Mouse (Mus musculus): ENCODE results near the gene Rnf220. TPM values are rescaled to one million over a fixed set of nuclear protein-coding genes. Genes with fewer than 3 reads are reported as not detected.
A peak's percentile ranks its signal among the peaks of the same experiment; 100 is the strongest.

Rnf220 gene
- total and polyA plus RNA-seq, 3 experiments = 64.4 to 117 (median 86.8) TPM

DNA sequence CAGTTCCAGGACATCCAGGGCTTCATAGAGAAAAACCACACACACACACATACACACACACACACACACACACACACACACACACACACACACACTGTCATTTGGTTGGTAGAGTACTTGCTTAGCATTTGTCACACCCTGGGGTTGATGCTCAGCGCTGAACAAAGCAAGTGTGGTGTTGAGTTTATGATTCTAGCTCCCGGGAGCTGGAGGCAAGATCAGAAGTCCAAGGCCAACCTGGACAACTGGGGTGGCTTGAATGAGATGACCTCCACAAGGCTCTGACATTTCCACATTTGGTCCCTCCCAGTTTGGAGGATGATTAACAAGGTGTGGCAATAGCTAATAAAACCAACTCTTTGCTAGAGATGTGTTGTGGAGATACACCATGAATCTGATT, 265.6 kb downstream of the Rnf220 start:
- in situ Hi-C loops (cut with MboI; ENCODE audit: low pct_ligation_motif_present, low pct_unique_long_range_greater_than_20kb, low sequenced_read_pairs) (no loop called here), dilution Hi-C loops (cut with MboI; ENCODE audit: extremely low pct_ligation_motif_present, extremely low pct_unique_long_range_greater_than_20kb, low sequenced_read_pairs) (no loop called here)
- no peaks in the 10 kb centered on the region for H3K4me1 ChIP-seq (ENCODE audit: control insufficient read depth in 1 of 2, insufficient read depth in 2 of 2)
- H3K9me3 ChIP-seq (replicated peaks; ENCODE audit: low read length) = peaks cover 3% of the 10 kb centered on the region
- no peak overlapping the region for H3K27ac ChIP-seq (ENCODE audit: insufficient read depth, low read depth)
- no peaks in the 10 kb centered on the region for H3K79me2 ChIP-seq (replicated peaks; ENCODE audit: control insufficient read depth, extremely low read depth, insufficient read depth, poor library complexity, severe bottlenecking)
- H3K9ac ChIP-seq (ENCODE audit: insufficient read depth, low read depth) = no peak overlapping the region
- peaks cover 23% of the 10 kb centered on the region for H3K27me3 ChIP-seq (replicated peaks)
- no peak for TF ChIP-seq PAX5 (IDR thresholded peaks at IDR 0.05; ENCODE audit: low read length)
- TF ChIP-seq RAD21 (IDR thresholded peaks at IDR 0.05; ENCODE audit: low read depth, low read length) = no peak
- TF ChIP-seq RCOR1 (conservative IDR thresholded peaks at IDR 0.05; ENCODE audit: low read depth, low read length) = no peak
- no peak for TF ChIP-seq SIN3A (IDR thresholded peaks at IDR 0.05; ENCODE audit: low read length)
- TF ChIP-seq MXI1 (IDR thresholded peaks at IDR 0.05; ENCODE audit: low read depth, low read length) = no peak
- TF ChIP-seq UBTF (IDR thresholded peaks at IDR 0.05; ENCODE audit: low read depth, low read length) = no peak
- no peak overlapping the region for H3K4me2 ChIP-seq (ENCODE audit: insufficient read depth, low read depth, poor library complexity, severe bottlenecking)
- no peak overlapping the region for H3K4me3 ChIP-seq (replicated peaks in 1 of 3; ENCODE audit: low read depth in 2 of 3, low read length in 2 of 3, poor library complexity in 1 of 3)
- H3K36me3 ChIP-seq (replicated peaks in 1 of 2; ENCODE audit: control insufficient read depth in 1 of 2, insufficient read depth in 1 of 2, low read length in 1 of 2) = no peaks in the 10 kb centered on the region
- DNase-seq (ENCODE audit: extremely low read depth) = no peak

DNA sequence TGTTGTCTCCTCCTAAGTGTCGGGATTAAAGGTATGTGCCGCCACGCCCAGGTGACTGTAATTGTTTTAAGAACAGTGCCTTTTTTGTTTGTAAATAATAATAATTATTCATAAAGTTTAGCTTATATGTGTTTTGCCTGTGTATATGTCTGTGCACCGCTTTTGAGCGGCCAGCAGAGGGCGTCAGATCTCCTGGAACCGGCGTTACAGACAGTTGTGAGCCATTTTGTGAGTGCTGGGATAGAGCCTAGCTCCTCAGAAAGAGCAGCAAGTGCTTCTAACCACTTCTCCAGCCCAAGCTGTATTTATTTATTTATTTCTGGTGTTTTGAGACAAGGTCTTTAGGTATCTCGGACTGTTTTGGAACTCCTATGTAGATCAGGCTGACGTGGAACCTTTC, 266.5 kb downstream of the Rnf220 start:
- no peak for DNase-seq (ENCODE audit: extremely low read depth)
- in situ Hi-C loops (cut with MboI; ENCODE audit: low pct_ligation_motif_present, low pct_unique_long_range_greater_than_20kb, low sequenced_read_pairs) = no loop called here

DNA sequence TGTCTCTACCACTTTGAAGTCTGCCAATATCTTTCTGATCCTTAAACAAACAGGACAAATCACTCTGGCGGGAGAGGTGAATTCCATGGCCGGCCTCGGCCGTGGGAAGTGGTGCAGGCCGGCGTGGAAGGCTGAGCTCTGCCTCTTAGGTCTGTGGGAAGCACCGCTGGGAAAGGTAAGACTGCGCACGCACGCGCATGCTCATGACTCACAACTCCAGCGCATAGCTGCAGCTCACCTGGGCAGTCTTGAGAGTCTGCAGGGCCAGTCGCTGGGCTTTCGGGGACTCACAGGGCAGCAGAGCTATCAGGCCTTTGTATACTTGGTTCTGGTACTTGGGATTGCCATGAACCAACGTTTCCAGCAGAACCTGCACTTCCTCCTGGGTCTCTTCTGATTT, 267.3 kb downstream of the Rnf220 start:
- Histone ChIP-seq H3K9ac (ENCODE audit: insufficient read depth, low read depth) (no peak overlapping the region), H3K4me1 (ENCODE audit: control insufficient read depth in 1 of 2, insufficient read depth in 2 of 2) (no peaks in the 10 kb centered on the region), H3K27me3 (replicated peaks) (peaks cover 19% of the 10 kb centered on the region), H3K27ac (ENCODE audit: insufficient read depth, low read depth) (no peak overlapping the region), H3K79me2 (replicated peaks; ENCODE audit: control insufficient read depth, extremely low read depth, insufficient read depth, poor library complexity, severe bottlenecking) (no peaks in the 10 kb centered on the region), H3K36me3 (replicated peaks in 1 of 2; ENCODE audit: control insufficient read depth in 1 of 2, insufficient read depth in 1 of 2, low read length in 1 of 2) (no peaks in the 10 kb centered on the region), H3K9me3 (replicated peaks; ENCODE audit: low read length) (no peaks in the 10 kb centered on the region), H3K4me2 (ENCODE audit: insufficient read depth, low read depth, poor library complexity, severe bottlenecking) (no peak overlapping the region), H3K4me3 (replicated peaks in 1 of 3; ENCODE audit: low read depth in 2 of 3, low read length in 2 of 3, poor library complexity in 1 of 3) (no peak overlapping the region)
- in situ Hi-C loops (cut with MboI; ENCODE audit: low pct_ligation_motif_present, low pct_unique_long_range_greater_than_20kb, low sequenced_read_pairs) (no loop called here), dilution Hi-C loops (cut with MboI; ENCODE audit: extremely low pct_ligation_motif_present, extremely low pct_unique_long_range_greater_than_20kb, low sequenced_read_pairs) (no loop called here)
- TF ChIP-seq CHD2 (IDR thresholded peaks at IDR 0.05; ENCODE audit: low read length) (no peak), ZC3H11A (IDR thresholded peaks at IDR 0.05; ENCODE audit: low read depth, low read length) (no peak), POLR2AphosphoS2 (IDR thresholded peaks at IDR 0.05; ENCODE audit: low read depth, low read length) (no peak), USF1 (IDR thresholded peaks at IDR 0.05; ENCODE audit: low read depth, low read length) (no peak), ZMIZ1 (IDR thresholded peaks at IDR 0.05; ENCODE audit: low read depth, low read length) (no peak), ETS1 (conservative IDR thresholded peaks at IDR 0.05; ENCODE audit: low read depth, low read length) (no peak), RCOR1 (conservative IDR thresholded peaks at IDR 0.05; ENCODE audit: low read depth, low read length) (no peak), SMC3 (IDR thresholded peaks at IDR 0.05; ENCODE audit: low read depth, low read length) (no peak), TBP (conservative IDR thresholded peaks at IDR 0.05; ENCODE audit: low read depth, low read length) (no peak), HCFC1 (IDR thresholded peaks at IDR 0.05; ENCODE audit: low read depth, low read length) (no peak), NRF1 (IDR thresholded peaks at IDR 0.05; ENCODE audit: low read depth, low read length) (no peak), MAX (IDR thresholded peaks at IDR 0.05; ENCODE audit: low read length) (no peak), JUN (IDR thresholded peaks at IDR 0.05; ENCODE audit: insufficient read depth, low read depth, low read length) (no peak), CTCF (conservative IDR thresholded peaks at IDR 0.05 in 1 of 2, IDR thresholded peaks at IDR 0.05 in 1 of 2; ENCODE audit: low read depth in 2 of 2, low read length in 2 of 2) (no peak), CHD1 (IDR thresholded peaks at IDR 0.05; ENCODE audit: low read depth, low read length) (no peak), BHLHE40 (IDR thresholded peaks at IDR 0.05; ENCODE audit: low read depth, low read length) (no peak), IRF4 (IDR thresholded peaks at IDR 0.05; ENCODE audit: low read depth, low read length) (no peak), ELF1 (IDR thresholded peaks at IDR 0.05; ENCODE audit: low read depth, low read length) (no peak)
- DNase-seq (ENCODE audit: extremely low read depth) = no peak

More for the DNA sequence above, 266.5 kb downstream of the Rnf220 start:
- Histone ChIP-seq H3K9me3 (replicated peaks; ENCODE audit: low read length) (no peaks in the 10 kb centered on the region), H3K79me2 (replicated peaks; ENCODE audit: control insufficient read depth, extremely low read depth, insufficient read depth, poor library complexity, severe bottlenecking) (no peaks in the 10 kb centered on the region), H3K27me3 (replicated peaks) (peaks cover 20% of the 10 kb centered on the region), H3K36me3 (replicated peaks in 1 of 2; ENCODE audit: control insufficient read depth in 1 of 2, insufficient read depth in 1 of 2, low read length in 1 of 2) (no peaks in the 10 kb centered on the region), H3K4me3 (replicated peaks in 1 of 3; ENCODE audit: low read depth in 2 of 3, low read length in 2 of 3, poor library complexity in 1 of 3) (no peak overlapping the region), H3K9ac (ENCODE audit: insufficient read depth, low read depth) (no peak overlapping the region), H3K4me1 (ENCODE audit: control insufficient read depth in 1 of 2, insufficient read depth in 2 of 2) (no peaks in the 10 kb centered on the region), H3K4me2 (ENCODE audit: insufficient read depth, low read depth, poor library complexity, severe bottlenecking) (no peak overlapping the region), H3K27ac (ENCODE audit: insufficient read depth, low read depth) (no peak overlapping the region)
- dilution Hi-C loops (cut with MboI; ENCODE audit: extremely low pct_ligation_motif_present, extremely low pct_unique_long_range_greater_than_20kb, low sequenced_read_pairs) = no loop called here
- TF ChIP-seq PAX5 (IDR thresholded peaks at IDR 0.05; ENCODE audit: low read length) (no peak), USF1 (IDR thresholded peaks at IDR 0.05; ENCODE audit: low read depth, low read length) (no peak), MEF2A (IDR thresholded peaks at IDR 0.05; ENCODE audit: borderline replicate concordance, low read depth, low read length) (no peak), CHD1 (IDR thresholded peaks at IDR 0.05; ENCODE audit: low read depth, low read length) (no peak), TBP (conservative IDR thresholded peaks at IDR 0.05; ENCODE audit: low read depth, low read length) (no peak), IRF4 (IDR thresholded peaks at IDR 0.05; ENCODE audit: low read depth, low read length) (no peak), ETS1 (conservative IDR thresholded peaks at IDR 0.05; ENCODE audit: low read depth, low read length) (no peak), CTCF (conservative IDR thresholded peaks at IDR 0.05 in 1 of 2, IDR thresholded peaks at IDR 0.05 in 1 of 2; ENCODE audit: low read depth in 2 of 2, low read length in 2 of 2) (peak; percentile 31 to 73; a peak in 3 of 4 replicates), RAD21 (IDR thresholded peaks at IDR 0.05; ENCODE audit: low read depth, low read length) (peak; percentile 62), MAX (IDR thresholded peaks at IDR 0.05; ENCODE audit: low read length) (no peak), ZKSCAN1 (IDR thresholded peaks at IDR 0.05; ENCODE audit: borderline replicate concordance, low read depth, low read length) (no peak), EP300 (IDR thresholded peaks at IDR 0.05; ENCODE audit: low read length) (no peak), SMC3 (IDR thresholded peaks at IDR 0.05; ENCODE audit: low read depth, low read length) (peak; percentile 58)

Measured in CH12.LX (cell line).